Comparison of ENCODE assay signal across 8 mouse cellular contexts in genomic region chr3:60409283-60409633, GRCm38 (mm10).
DNase-seq lines count a peak whose midpoint lies in the region; ATAC-seq lines count a peak whose summit lies in the region.

No protein-coding gene starts in this region.

- peak; percentile 46; the same call in 1 of the 2 replicates for ATAC-seq in intestine, embryonic 16.5 days
- ATAC-seq in midbrain, embryonic 13.5 days: no peak

- H3K27me3 ChIP-seq in intestine, embryonic 16.5 days (replicated peaks; ENCODE audit: control insufficient read depth, insufficient read depth, low read length): no peaks in the 10 kb centered on the region
- H3K27me3 ChIP-seq in midbrain, embryonic 13.5 days: no peaks in the 10 kb centered on the region

- H3K4me1 ChIP-seq in intestine, embryonic 16.5 days (ENCODE audit: control insufficient read depth, insufficient read depth, low read length): peaks cover 3% of the 10 kb centered on the region; the same call in 1 of the 2 replicates
- H3K4me1 ChIP-seq in midbrain, embryonic 13.5 days (replicated peaks): no peaks in the 10 kb centered on the region

- H3K9ac ChIP-seq in intestine, embryonic 16.5 days (ENCODE audit: low read depth, low read length): no peak overlapping the region
- no peak overlapping the region for H3K9ac ChIP-seq in midbrain, embryonic 13.5 days (replicated peaks)

- H3K36me3 ChIP-seq in intestine, embryonic 16.5 days (ENCODE audit: control insufficient read depth, insufficient read depth, low read length): no peaks in the 10 kb centered on the region
- no peaks in the 10 kb centered on the region for H3K36me3 ChIP-seq in macrophage (ENCODE audit: inconsistent target)
- H3K36me3 ChIP-seq in midbrain, embryonic 13.5 days: no peaks in the 10 kb centered on the region

- peak overlapping the region; percentile 36 for H3K4me2 ChIP-seq in intestine, embryonic 16.5 days (ENCODE audit: low read depth, low read length)
- no peak overlapping the region for H3K4me2 ChIP-seq in midbrain, embryonic 13.5 days (replicated peaks)

- H3K79me2 ChIP-seq in macrophage (ENCODE audit: inconsistent target): no peaks in the 10 kb centered on the region

- H3K27ac ChIP-seq in intestine, embryonic 16.5 days (ENCODE audit: low read length): peak overlapping the region; percentile 63; the same call in 1 of the 2 replicates
- H3K27ac ChIP-seq in macrophage: peak overlapping the region; percentile 91
- H3K27ac ChIP-seq in midbrain, embryonic 13.5 days: no peak overlapping the region

- peak; percentile 8 for DNase-seq in kidney, adult 11 months
- no peak for DNase-seq in kidney, postnatal 25 days
- DNase-seq in brain, adult 2 months (ENCODE audit: low read depth, low spot score): peak; percentile 7
- DNase-seq in right cerebral cortex, postnatal 14 days: no peak
- no peak for DNase-seq in c-Kit-positive CD71-positive TER-119-positive erythroid progenitor cells, embryonic 14.5 days (ENCODE audit: low spot score)

- peak overlapping the region; percentile 35 for H3K4me3 ChIP-seq in intestine, embryonic 16.5 days (ENCODE audit: low read length)
- peak overlapping the region; percentile 28 for H3K4me3 ChIP-seq in macrophage (ENCODE audit: inconsistent target)
- H3K4me3 ChIP-seq in midbrain, embryonic 13.5 days (replicated peaks): no peak overlapping the region

- H3K9me3 ChIP-seq in intestine, embryonic 16.5 days (ENCODE audit: control insufficient read depth, low read length): no peaks in the 10 kb centered on the region
- no peaks in the 10 kb centered on the region for H3K9me3 ChIP-seq in midbrain, embryonic 13.5 days

Comparison
In these comparisons a context has a peak if more than half of its experiments do, and no peak if none do; other contexts are left out.
1. DNase-seq: peak in kidney, adult 11 months (single experiment) and brain, adult 2 months (single experiment); none in kidney, postnatal 25 days (0 of 2), right cerebral cortex, postnatal 14 days (single experiment) and c-Kit-positive CD71-positive TER-119-positive erythroid progenitor cells, embryonic 14.5 days (single experiment).